Mouse (Mus musculus) heart, postnatal 4 days (tissue): ENCODE measurements around the gene Cacng1. TPM values are rescaled to one million over a fixed set of nuclear protein-coding genes. Genes with fewer than 3 reads are reported as not detected.

Source experiments
- DNase-seq: peaks from one replicate; pipeline ENCODE4 v3.0.0; 2021
- total RNA-seq, 2 experiments: library from RNA; stranded (reverse); gene quantifications; 2 replicates each; pipeline ENCODE4 v1.2.3; 2021

The Cacng1 gene
- under 1 TPM in 1 of 2 experiments, not detected in 1; 0.34 TPM for total RNA-seq

DNA sequence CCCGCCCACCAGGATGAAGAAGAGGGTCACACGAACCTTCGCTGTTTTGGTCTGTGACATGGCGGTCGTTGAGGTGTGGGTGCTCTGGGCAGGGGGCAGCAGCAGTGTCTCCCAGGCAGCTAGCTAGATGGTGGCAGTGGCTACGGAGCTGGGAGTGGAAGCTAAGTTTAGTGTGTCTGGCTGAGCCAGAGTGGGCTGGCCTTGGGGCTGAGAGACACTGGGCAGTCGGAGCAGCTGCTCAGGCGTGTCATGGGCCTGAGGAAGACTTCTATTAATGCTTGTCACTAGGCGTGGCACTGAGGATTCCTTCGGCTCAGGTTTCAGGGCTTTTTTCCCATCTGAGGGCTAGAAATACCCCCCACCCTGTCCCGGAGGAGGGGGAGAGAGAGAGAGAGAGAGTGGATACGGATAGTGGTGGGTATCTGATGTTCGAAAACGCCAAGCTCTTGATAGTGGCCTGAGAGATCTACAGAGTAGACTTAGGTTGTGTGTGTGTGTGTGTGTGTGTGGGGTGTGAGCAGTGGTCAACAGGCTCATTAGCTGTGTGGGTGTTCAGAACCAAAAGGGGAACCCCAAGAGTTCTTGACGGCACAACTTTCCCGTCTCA is at the start of gene Cacng1:
Cacng1 (minus strand) TSS at position 191 of the 607 bp plus-strand sequence.
- no peak for DNase-seq

GRCm38 (mm10) chr11:107762688-107763460 is 46.6 kb upstream of the Cacng1 start:
- peak; percentile 59 for DNase-seq

DNA sequence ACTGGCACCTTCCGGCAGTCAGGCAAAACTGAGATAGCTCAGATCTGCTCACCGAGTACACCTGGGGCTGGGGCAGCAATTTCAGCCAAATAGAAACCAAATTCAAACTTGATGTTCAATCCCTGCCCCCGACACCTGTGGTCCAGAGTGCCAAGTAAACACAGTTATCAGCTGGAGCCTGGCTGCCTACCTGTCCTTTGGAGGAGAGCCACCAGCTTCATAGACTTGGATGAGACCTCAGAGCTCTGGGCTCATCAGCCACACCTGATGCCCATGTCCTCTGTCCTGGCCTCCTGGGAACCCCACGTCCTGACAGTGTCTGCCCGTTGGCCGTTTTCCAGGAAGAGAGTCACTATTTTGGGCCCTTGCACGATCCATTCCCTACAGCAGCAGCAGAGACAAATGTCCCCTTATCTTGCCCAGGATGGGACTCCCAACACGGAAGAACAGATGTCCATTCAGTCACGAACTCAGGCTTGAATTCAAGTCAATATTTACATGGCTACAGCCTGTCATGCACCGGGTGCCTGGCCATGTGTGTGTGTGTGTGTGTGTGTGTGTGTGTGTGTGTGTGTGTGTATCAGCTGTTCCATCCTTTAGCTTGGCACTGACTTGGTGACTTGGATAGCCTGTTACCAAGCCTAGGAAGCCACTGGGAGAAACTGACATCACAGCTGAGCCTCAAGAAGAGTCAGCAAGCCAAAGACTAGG is 45.6 kb upstream of the Cacng1 start:
- DNase-seq: no peak

DNA sequence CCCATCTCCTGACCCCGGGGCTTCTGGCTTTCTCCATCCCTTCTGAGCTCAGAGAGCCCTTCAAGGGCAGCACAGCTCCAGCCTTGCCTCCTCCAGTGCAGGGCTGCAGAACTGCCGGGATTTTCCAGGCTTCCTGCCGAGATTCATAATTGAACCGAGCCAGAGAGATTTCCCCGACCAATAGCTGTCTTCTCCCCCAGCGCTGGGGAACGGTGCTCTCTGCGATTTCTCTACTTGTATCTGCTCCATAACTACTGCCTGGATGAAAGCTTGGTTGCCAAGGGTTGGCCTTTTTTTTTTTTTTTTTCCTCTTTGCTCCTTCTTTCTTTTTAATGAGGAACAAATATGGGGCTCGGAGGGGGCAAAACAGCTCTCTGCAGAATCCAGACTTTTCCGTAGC is 43.7 kb upstream of the Cacng1 start:
- no peak for DNase-seq

GRCm38 (mm10) chr11:107759516-107759915 is 43.2 kb upstream of the Cacng1 start:
- no peak for DNase-seq

GRCm38 (mm10) chr11:107749114-107749513 is 32.8 kb upstream of the Cacng1 start:
- no peak for DNase-seq

DNA sequence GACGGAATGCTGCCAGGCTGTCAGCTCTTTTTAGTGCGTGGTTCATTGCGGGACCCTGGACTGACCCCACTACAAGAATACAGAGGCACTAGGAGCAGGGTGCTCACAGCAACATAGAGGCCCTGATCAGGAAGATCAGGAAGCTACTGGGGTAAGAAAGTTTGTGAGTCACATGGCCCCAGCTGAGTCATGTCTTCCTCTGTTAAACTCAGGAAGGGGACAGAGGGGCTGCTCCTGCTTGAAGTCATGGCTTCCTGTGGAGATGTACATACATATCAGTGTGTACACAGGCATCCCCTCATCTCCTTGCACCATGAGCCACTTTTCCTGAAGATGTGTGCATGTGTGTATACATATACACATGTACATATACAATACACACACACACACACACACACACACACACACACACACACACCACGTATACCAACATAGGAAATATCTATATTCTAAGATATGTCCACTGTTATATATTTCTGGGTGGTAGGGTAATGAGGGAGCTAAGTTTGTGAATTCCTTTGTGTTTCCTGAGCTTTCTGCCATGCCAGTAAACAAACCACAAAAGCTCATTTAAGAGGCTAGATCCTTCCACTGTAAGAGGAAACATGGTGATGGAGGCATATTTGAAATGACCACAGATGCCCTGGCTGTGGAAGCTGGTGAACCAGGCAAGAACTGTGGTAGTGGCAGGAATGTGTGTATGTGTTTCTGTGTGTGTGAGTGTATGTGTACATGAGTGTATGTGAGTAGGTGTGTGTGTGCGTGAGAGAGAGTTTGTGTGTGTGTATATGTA is 32.1 kb upstream of the Cacng1 start:
- DNase-seq: no peak

DNA sequence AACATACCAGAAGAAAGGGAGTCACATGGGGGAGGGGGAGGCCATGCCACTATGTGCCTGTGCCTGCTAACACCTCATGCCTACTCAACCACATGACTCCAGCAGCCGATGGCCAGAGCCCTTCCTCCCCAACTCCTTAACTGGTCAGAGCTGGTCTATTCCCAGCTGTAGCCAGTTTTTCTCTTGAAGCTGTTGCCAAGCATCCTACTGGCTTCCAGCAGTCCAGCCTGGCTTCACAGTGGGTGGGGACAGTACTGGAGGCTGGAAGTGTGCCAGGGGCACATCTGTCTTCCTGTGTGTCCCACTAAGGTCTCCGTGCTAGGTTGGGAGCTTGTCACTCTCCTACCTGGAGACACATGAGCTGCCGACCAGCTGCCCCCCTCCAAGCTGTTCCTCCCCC is 26.8 kb upstream of the Cacng1 start:
- DNase-seq: no peak

DNA sequence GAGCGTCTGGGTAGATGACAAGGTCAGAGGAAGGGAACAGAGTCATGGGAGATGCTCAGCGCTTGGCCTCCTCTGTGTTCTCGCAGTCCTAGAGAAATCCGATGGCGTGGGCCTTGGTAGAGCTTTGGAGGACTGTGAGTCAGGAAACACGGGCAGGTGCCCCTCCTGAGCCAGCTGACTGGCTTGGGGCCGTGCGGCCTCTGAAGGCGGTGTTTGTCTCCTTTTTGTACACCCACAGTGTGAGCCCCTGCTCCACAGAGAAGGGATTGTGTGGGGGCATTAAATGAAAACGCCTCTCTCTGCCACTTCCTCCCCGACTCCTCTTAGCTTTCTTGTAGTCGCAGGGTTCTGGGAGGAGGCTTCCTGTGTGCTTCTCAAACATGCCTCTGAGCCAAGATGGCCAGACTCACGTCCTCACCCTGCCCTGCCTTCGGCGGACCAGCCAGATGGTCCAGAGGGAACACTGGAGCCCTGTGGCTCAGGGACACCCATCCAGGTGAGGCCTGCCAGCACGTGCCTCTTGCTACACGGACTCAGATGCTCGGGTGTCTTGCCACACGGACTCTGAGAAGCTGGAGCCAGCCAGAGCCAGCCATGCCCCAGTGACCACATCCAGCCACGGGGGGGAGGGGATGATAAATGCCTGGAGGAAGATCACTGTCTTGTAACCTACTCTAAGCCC is 22.2 kb upstream of the Cacng1 start:
- no peak for DNase-seq

- DNase-seq: no peak
Observed at GRCm38 (mm10) chr11:107737886-107738285, 21.6 kb upstream of the Cacng1 start.

DNA sequence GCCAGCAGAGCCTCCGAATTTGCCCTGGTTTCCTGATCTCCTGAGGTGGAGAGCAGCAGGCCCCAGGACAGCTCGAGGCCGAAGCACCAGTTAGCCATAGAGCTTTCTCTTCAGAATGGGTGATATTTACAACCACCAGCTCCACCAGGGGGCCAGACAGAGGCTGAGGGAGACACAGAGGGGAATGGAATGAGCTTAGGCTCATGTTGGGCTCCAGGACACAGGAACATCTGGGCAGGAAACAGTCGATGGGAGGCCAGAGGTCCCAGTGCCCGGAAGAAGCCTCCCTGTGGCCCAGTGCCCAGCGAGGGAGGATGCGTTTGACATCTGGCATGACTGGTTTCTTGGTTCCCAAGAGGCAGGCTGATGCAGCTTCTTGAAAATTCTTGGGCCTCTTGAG is 17.8 kb upstream of the Cacng1 start:
- DNase-seq: peak; percentile 34

DNA sequence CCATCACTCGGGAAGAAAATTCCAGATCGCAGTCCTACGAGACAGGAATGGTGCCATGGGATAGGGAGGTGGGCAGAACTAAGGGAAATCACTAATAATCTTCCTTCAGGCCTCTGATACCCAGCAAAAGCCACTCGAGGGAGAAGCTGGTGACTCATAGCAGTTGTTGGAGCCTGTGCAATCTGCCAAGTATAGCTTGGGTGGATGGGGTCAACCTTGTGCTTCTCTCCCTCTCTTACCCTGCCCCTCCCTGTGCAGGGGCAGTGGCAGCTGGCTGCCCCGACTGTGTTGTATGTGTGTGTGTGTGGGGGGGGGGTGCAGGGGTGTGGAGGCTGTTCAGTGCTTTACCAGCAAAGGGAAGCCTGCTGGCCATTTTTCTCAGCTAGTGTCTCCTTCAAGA is 15.2 kb upstream of the Cacng1 start:
- DNase-seq: peak; percentile 10

DNA sequence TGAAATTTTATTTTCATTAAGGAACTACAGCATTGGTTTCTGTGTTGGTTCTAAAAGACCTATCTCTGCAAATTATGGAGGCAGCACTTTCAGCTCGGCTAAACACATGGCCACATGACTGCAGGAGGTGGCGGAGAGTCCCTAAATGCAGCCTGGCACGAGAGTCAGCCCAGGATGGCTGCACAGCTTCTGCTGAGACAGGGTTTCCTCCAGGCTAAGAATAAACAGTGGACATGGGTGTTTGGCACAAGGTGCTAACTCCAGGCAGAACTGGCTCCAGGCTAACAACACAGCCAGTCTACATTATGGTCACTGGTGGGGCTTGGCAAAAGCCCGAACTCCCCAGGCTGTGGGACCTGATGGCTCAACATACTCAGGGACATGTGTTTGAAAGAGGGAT is 14.6 kb upstream of the Cacng1 start:
- peak; percentile 29 for DNase-seq

DNA sequence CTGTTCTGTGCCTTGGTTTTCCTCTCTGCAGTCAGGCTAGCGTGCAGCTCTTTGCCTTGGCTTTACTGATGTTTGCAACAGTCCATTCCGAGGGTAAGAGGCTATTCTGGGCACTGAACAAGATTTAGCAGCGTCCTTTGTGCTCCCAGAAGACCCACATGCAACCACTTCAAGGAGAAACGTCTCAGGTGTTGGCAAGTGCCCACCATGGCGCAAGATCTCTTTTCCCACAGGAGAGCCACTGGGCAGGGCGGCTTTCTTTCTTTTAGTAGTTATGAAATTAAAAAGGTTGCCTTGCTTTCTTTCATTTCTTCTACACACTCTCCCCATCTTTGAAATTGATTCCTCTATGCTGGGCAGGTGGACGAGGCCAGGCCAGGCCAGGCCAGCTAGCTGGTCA is 12.8 kb upstream of the Cacng1 start:
- DNase-seq: no peak

DNA sequence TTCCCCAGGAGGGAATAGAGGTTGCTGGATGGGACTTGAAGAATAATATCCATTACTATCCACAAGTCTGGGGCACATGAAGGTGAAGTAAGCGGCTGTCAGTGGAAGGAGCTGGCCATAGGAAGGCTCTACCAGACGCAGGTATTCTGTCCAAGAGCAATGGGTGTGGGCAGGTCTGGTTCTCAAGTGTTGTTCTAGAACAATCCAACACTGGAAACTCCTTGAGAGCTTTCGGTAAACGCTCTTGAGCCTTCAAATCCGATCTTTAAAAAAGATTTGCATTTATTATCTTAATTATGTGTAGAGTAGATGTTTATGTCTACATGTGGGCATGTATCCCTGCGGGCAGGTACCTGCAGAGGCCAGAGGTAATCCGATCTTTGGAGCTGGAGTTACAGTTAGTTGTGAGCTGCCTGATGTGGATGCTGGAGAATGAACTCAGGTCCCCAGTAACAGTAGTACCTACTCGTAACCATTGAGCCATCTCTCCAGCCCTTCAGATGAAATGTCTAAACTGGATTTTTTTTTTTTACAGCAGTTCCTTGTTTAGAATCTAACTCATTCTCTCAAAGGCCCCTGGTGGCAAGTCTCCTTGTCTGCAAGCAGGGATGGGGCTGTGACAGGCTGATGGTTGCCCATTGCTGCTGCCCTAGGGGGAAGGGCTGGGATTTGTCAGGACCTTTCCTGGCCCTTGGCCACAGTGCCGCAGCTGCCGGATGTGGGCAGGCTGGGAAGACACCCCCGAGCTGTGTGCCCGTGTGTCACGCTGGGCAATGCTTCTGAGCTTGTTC is 11.9 kb upstream of the Cacng1 start:
- peak; percentile 8 for DNase-seq

DNA sequence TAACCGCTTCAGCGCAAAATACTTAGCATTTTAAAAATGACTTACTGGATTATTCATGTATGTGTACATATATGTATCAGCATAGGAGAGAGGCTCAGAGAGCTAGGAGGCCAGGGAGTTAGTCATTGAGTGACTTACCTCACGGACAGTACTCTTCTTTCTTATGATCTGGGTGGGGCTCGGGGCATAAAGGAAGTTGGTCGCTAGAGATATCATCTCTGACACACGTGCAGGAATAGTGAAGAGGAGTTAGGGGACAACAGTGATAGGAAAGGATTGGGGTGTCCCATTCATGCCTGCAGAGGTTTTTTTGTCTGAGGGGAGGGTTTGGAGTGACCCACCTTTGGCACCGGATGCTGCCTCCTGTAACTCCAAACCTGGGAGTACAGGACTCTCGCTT is 8.3 kb upstream of the Cacng1 start:
- no peak for DNase-seq

GRCm38 (mm10) chr11:107721057-107721456 is 4.7 kb upstream of the Cacng1 start:
- no peak for DNase-seq

DNA sequence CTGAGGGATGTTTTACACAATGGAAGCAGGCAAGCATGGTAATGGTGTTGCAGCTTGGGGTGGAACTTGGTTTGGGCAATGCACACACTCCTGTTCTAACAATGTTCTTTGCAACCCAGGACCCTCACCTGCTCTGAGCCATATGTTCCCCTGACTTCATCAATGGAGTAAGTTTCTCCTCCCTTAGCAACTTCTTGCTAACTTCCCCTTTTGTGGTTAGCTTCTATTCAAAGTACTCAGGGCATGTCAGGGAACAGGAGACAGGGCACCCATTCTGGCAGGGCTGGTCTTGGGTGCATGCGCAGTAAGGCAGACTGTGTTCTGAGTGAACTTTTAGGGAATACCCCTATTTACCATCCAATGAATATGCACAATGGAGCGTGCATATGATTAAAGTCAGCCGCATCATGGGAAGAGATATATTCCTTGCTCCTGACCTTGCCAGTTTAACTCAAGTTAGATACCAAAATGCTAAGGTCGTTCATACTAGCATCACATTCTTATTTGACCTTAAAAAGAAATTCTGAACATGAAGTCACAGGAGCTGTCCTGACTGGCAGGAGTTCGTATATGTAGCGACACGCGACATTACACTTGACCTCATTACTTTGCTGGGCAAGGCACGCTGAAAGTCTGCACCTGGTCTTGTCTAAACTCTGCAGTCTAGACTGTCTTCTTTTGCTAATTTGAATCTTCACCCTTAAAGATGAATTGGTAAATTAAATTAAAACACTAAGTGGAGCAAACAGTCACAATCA is 4.1 kb upstream of the Cacng1 start:
- DNase-seq: no peak

DNA sequence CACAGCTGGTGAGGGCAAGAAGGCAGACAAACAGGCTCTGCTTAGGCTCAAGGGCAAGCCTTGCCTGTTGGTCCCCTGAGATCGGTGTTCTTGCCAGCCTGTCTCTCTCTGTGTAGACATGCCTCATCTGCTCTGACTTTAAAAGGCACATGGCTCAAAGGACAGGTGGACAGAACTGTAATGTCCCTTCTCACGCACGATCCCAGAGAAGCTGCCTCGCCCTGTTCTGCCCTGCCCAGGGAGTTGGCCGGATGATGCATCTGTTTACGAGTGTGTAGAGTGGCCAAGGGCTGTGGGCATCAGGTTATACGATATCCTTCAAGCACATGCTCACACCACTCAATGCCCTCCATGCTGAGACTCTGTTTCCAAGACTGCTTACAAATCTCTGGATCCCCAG is 2.0 kb downstream of the Cacng1 start:
- DNase-seq: no peak

- no peak for DNase-seq
Observed at GRCm38 (mm10) chr11:107710379-107710778, 5.9 kb downstream of the Cacng1 start.
